Comparison of ENCODE assay signal across 8 mouse cellular contexts in genomic region chr11:103111881-103112551, GRCm38 (mm10). TPM values are rescaled to one million over a fixed set of nuclear protein-coding genes. Genes with fewer than 3 reads are reported as not detected.
DNase-seq lines count a peak whose midpoint lies in the region; ATAC-seq and TF ChIP-seq lines count a peak whose summit lies in the region.

No protein-coding gene starts in this region.

- in situ Hi-C loops in ES-E14 (cut with MboI; ENCODE audit: low sequenced_read_pairs in 2 of 2, unreplicated experiment in 2 of 2), result no loop called here

- H3K9ac ChIP-seq in ES-E14 (ENCODE audit: insufficient read depth, low read depth, low read length, poor library complexity, severe bottlenecking), result peak overlapping the region; percentile 71
- H3K9ac ChIP-seq in forebrain, embryonic 16.5 days (replicated peaks; ENCODE audit: low read depth, low read length), result peak overlapping the region; percentile 43
- H3K9ac ChIP-seq in limb, embryonic 13.5 days, result peak overlapping the region; percentile 70
- H3K9ac ChIP-seq in midbrain, embryonic 15.5 days, result peak overlapping the region; percentile 14; the same call in 1 of the 2 replicates

- H3K27ac ChIP-seq in ES-E14 (ENCODE audit: insufficient read depth, low read depth, low read length, poor library complexity, severe bottlenecking), result peak overlapping the region; percentile 82
- H3K27ac ChIP-seq in forebrain, embryonic 16.5 days (ENCODE audit: low read length), result no peak overlapping the region
- peak overlapping the region; percentile 78 for H3K27ac ChIP-seq in hindbrain, embryonic 10.5 days
- H3K27ac ChIP-seq in limb, embryonic 13.5 days, result peak overlapping the region; percentile 58
- H3K27ac ChIP-seq in midbrain, embryonic 15.5 days, result no peak overlapping the region

- H3K36me3 ChIP-seq in ES-E14 (ENCODE audit: control insufficient read depth, insufficient read depth, low read length, poor library complexity, severe bottlenecking), result no peaks in the 10 kb centered on the region
- H3K36me3 ChIP-seq in forebrain, embryonic 16.5 days (ENCODE audit: control insufficient read depth, insufficient read depth), result no peaks in the 10 kb centered on the region
- no peaks in the 10 kb centered on the region for H3K36me3 ChIP-seq in hindbrain, embryonic 10.5 days
- H3K36me3 ChIP-seq in limb, embryonic 13.5 days, result no peaks in the 10 kb centered on the region
- no peaks in the 10 kb centered on the region for H3K36me3 ChIP-seq in midbrain, embryonic 15.5 days (replicated peaks)

- H3K27me3 ChIP-seq in forebrain, embryonic 16.5 days (replicated peaks; ENCODE audit: control insufficient read depth, insufficient read depth, low read length), result peaks cover 17% of the 10 kb centered on the region
- peaks cover 41% of the 10 kb centered on the region for H3K27me3 ChIP-seq in hindbrain, embryonic 10.5 days (ENCODE audit: insufficient read depth, poor library complexity, severe bottlenecking)
- H3K27me3 ChIP-seq in limb, embryonic 13.5 days, result 0 out of 2 replicates have a peak, but pooled peaks cover 6% of the 10 kb centered on the region
- H3K27me3 ChIP-seq in midbrain, embryonic 15.5 days (replicated peaks), result peaks cover 32% of the 10 kb centered on the region

- no peak for DNase-seq in ES-E14 (ENCODE audit: low read depth, low spot score)
- DNase-seq in adrenal gland, postnatal 4 days (ENCODE audit: low spot score in 2 of 2), result peak; percentile 41 to 53
- DNase-seq in hindbrain, embryonic 10.5 days (ENCODE audit: low spot score), result peak; percentile 55

- ATAC-seq in forebrain, embryonic 16.5 days, result no peak
- no peak for ATAC-seq in limb, embryonic 13.5 days (ENCODE audit: low FRiP score, low read depth)
- no peak for ATAC-seq in midbrain, embryonic 15.5 days (replicated peaks)
- ATAC-seq in activated CD4-positive, CD25-positive, alpha-beta regulatory T cell, adult 4 months, result no peak
- no peak for ATAC-seq in monocyte, adult 5-6 weeks (replicated peaks; ENCODE audit: insufficient number of reproducible peaks, low FRiP score, low TSS enrichment, poor library complexity, severe bottlenecking)

- H3K4me2 ChIP-seq in forebrain, embryonic 16.5 days (ENCODE audit: low read length), result peak overlapping the region; percentile 51
- H3K4me2 ChIP-seq in limb, embryonic 13.5 days (replicated peaks), result peak overlapping the region; percentile 81
- H3K4me2 ChIP-seq in midbrain, embryonic 15.5 days, result peak overlapping the region; percentile 49

- peak overlapping the region; percentile 52 to 59 for H3K4me3 ChIP-seq in ES-E14 (ENCODE audit: insufficient read depth in 1 of 2, low read depth in 1 of 2, low read length in 2 of 2, poor library complexity in 1 of 2, severe bottlenecking in 1 of 2)
- peak overlapping the region; percentile 31 for H3K4me3 ChIP-seq in forebrain, embryonic 16.5 days (replicated peaks; ENCODE audit: low read length)
- peak overlapping the region; percentile 49 for H3K4me3 ChIP-seq in hindbrain, embryonic 10.5 days
- peak overlapping the region; percentile 49 for H3K4me3 ChIP-seq in limb, embryonic 13.5 days
- peak overlapping the region; percentile 28 for H3K4me3 ChIP-seq in midbrain, embryonic 15.5 days

- 2% methylated on average over 28 of the region's 28 CpGs for WGBS in forebrain, embryonic 16.5 days
- WGBS in hindbrain, embryonic 10.5 days, result under 1% methylated on average over 28 of the region's 28 CpGs
- 2% methylated on average over 28 of the region's 28 CpGs for WGBS in limb, embryonic 13.5 days
- WGBS in midbrain, embryonic 15.5 days, result 2% methylated on average over 28 of the region's 28 CpGs

- H3K4me1 ChIP-seq in ES-E14 (ENCODE audit: control insufficient read depth in 2 of 2, insufficient read depth in 2 of 2, low read length in 2 of 2, poor library complexity in 1 of 2), result peaks cover 2 to 5% of the 10 kb centered on the region in 2 experiments; a peak in 3 of 4 replicates
- H3K4me1 ChIP-seq in forebrain, embryonic 16.5 days (replicated peaks; ENCODE audit: control insufficient read depth, insufficient read depth, low read length), result peaks cover 23% of the 10 kb centered on the region
- H3K4me1 ChIP-seq in hindbrain, embryonic 10.5 days (replicated peaks), result peaks cover 34% of the 10 kb centered on the region
- H3K4me1 ChIP-seq in limb, embryonic 13.5 days, result peaks cover 29% of the 10 kb centered on the region
- peaks cover 25% of the 10 kb centered on the region for H3K4me1 ChIP-seq in midbrain, embryonic 15.5 days

- H3K9me3 ChIP-seq in ES-E14 (ENCODE audit: control insufficient read depth, insufficient read depth, low read depth, low read length), result no peaks in the 10 kb centered on the region
- H3K9me3 ChIP-seq in forebrain, embryonic 16.5 days (ENCODE audit: control insufficient read depth, low read length), result no peaks in the 10 kb centered on the region
- H3K9me3 ChIP-seq in hindbrain, embryonic 10.5 days, result no peaks in the 10 kb centered on the region
- no peaks in the 10 kb centered on the region for H3K9me3 ChIP-seq in limb, embryonic 13.5 days
- H3K9me3 ChIP-seq in midbrain, embryonic 15.5 days, result no peaks in the 10 kb centered on the region

TF ChIP-seq in ES-E14, 5 proteins besides CTCF, POLR2A, EP300 and RAD21:
- TF ChIP-seq ZNF384 (IDR thresholded peaks at IDR 0.05; ENCODE audit: low read depth, low read length), result no peak
- peak; percentile 26; the same call in 1 of the 2 replicates for TF ChIP-seq HCFC1 (IDR thresholded peaks at IDR 0.05; ENCODE audit: borderline replicate concordance, insufficient read depth, low read length)
- TF ChIP-seq ZC3H11A (IDR thresholded peaks at IDR 0.05; ENCODE audit: borderline replicate concordance, low read depth, low read length), result no peak

RNA-seq across cellular contexts. Expression of gene Hexim1, which starts 4.0 kb away (rescaled TPM):
- 20.0 and 29.1 TPM in 2 replicates for total RNA-seq in ES-E14 (2012; rRNA removed)
- total RNA-seq in adrenal gland, postnatal 4 days (2021), result 10 to 100 TPM; 50.6 to 53.4 TPM
- polyA plus RNA-seq in forebrain, embryonic 16.5 days (2015; fragmentation: Nextera tagmentation; extraction: Ambion mirVana), result 3.5 and 4.1 TPM in 2 replicates
- polyA plus RNA-seq in hindbrain, embryonic 10.5 days (2016; fragmentation: Nextera tagmentation; extraction: Ambion mirVana), result 1.7 and 2.3 TPM in 2 replicates
- 5.1 and 5.6 TPM in 2 replicates for polyA plus RNA-seq in limb, embryonic 13.5 days (2015; fragmentation: Nextera tagmentation; extraction: Ambion mirVana)
- polyA plus RNA-seq in midbrain, embryonic 15.5 days (2015; fragmentation: Nextera tagmentation; extraction: Ambion mirVana), result 3.1 and 3.7 TPM in 2 replicates
- polyA plus RNA-seq in activated CD4-positive, CD25-positive, alpha-beta regulatory T cell, adult 4 months (2017; shearing (Covaris generic)), result 1 to 10 TPM; 3.4 TPM
- 90.9 to 99.4 TPM (median 96.2 TPM) in 3 replicates for total RNA-seq in monocyte, adult 5-6 weeks (2017)

RNA-seq across cellular contexts. Expression of gene Acbd4, which starts 10.5 kb away (rescaled TPM):
- 14.0 and 19.7 TPM in 2 replicates for total RNA-seq in ES-E14 (2012; rRNA removed)
- total RNA-seq in adrenal gland, postnatal 4 days (2021), result 10 to 100 TPM; 58.4 to 64.4 TPM
- polyA plus RNA-seq in forebrain, embryonic 16.5 days (2015; fragmentation: Nextera tagmentation; extraction: Ambion mirVana), result 17.0 and 17.8 TPM in 2 replicates
- 7.7 and 8.3 TPM in 2 replicates for polyA plus RNA-seq in hindbrain, embryonic 10.5 days (2016; fragmentation: Nextera tagmentation; extraction: Ambion mirVana)
- 14.4 and 17.2 TPM in 2 replicates for polyA plus RNA-seq in limb, embryonic 13.5 days (2015; fragmentation: Nextera tagmentation; extraction: Ambion mirVana)
- polyA plus RNA-seq in midbrain, embryonic 15.5 days (2015; fragmentation: Nextera tagmentation; extraction: Ambion mirVana), result 9.7 and 11.1 TPM in 2 replicates
- polyA plus RNA-seq in activated CD4-positive, CD25-positive, alpha-beta regulatory T cell, adult 4 months (2017; shearing (Covaris generic)), result 10 to 100 TPM; 18.4 to 24.0 TPM
- 21.8 to 32.6 TPM (median 28.3 TPM) in 3 replicates for total RNA-seq in monocyte, adult 5-6 weeks (2017)

RNA-seq across cellular contexts. Expression of gene Plcd3, which starts 10.6 kb away (rescaled TPM):
- 8.0 and 13.2 TPM in 2 replicates for total RNA-seq in ES-E14 (2012; rRNA removed)
- 1 to 10 TPM; 8.7 to 8.9 TPM for total RNA-seq in adrenal gland, postnatal 4 days (2021)
- polyA plus RNA-seq in forebrain, embryonic 16.5 days (2015; fragmentation: Nextera tagmentation; extraction: Ambion mirVana), result 2.5 and 2.6 TPM in 2 replicates
- polyA plus RNA-seq in hindbrain, embryonic 10.5 days (2016; fragmentation: Nextera tagmentation; extraction: Ambion mirVana), result 1.6 and 1.9 TPM in 2 replicates
- polyA plus RNA-seq in limb, embryonic 13.5 days (2015; fragmentation: Nextera tagmentation; extraction: Ambion mirVana), result 4.8 and 5.1 TPM in 2 replicates
- 3.0 and 3.8 TPM in 2 replicates for polyA plus RNA-seq in midbrain, embryonic 15.5 days (2015; fragmentation: Nextera tagmentation; extraction: Ambion mirVana)
- polyA plus RNA-seq in activated CD4-positive, CD25-positive, alpha-beta regulatory T cell, adult 4 months (2017; shearing (Covaris generic)), result under 1 TPM in 1 of 2 experiments, not detected in 1; 0.20 TPM
- total RNA-seq in monocyte, adult 5-6 weeks (2017), result 0.97 TPM in 1 of 3 replicates, not detected in the others

RNA-seq across cellular contexts. Expression of gene Hexim2, which starts 20.2 kb away (rescaled TPM):
- 8.5 and 9.7 TPM in 2 replicates for total RNA-seq in ES-E14 (2012; rRNA removed)
- total RNA-seq in adrenal gland, postnatal 4 days (2021), result 10 to 100 TPM; 10.4 to 11.8 TPM
- 19.9 and 25.9 TPM in 2 replicates for polyA plus RNA-seq in forebrain, embryonic 16.5 days (2015; fragmentation: Nextera tagmentation; extraction: Ambion mirVana)
- 7.7 and 8.9 TPM in 2 replicates for polyA plus RNA-seq in hindbrain, embryonic 10.5 days (2016; fragmentation: Nextera tagmentation; extraction: Ambion mirVana)
- 12.8 and 13.8 TPM in 2 replicates for polyA plus RNA-seq in limb, embryonic 13.5 days (2015; fragmentation: Nextera tagmentation; extraction: Ambion mirVana)
- 27.2 and 33.4 TPM in 2 replicates for polyA plus RNA-seq in midbrain, embryonic 15.5 days (2015; fragmentation: Nextera tagmentation; extraction: Ambion mirVana)
- polyA plus RNA-seq in activated CD4-positive, CD25-positive, alpha-beta regulatory T cell, adult 4 months (2017; shearing (Covaris generic)), result 1 to 10 TPM; 2.2 to 3.6 TPM
- total RNA-seq in monocyte, adult 5-6 weeks (2017), result 0.87 to 2.5 TPM in 2 of 3 replicates, not detected in the other

RNA-seq across cellular contexts. Expression of gene Fmnl1, which starts 58.9 kb away (rescaled TPM):
- 0.94 and 1.9 TPM in 2 replicates for total RNA-seq in ES-E14 (2012; rRNA removed)
- total RNA-seq in adrenal gland, postnatal 4 days (2021), result 10 to 100 TPM; 13.4 to 14.2 TPM
- polyA plus RNA-seq in forebrain, embryonic 16.5 days (2015; fragmentation: Nextera tagmentation; extraction: Ambion mirVana), result 2.7 and 6.7 TPM in 2 replicates
- 0.72 and 1.5 TPM in 2 replicates for polyA plus RNA-seq in hindbrain, embryonic 10.5 days (2016; fragmentation: Nextera tagmentation; extraction: Ambion mirVana)
- polyA plus RNA-seq in limb, embryonic 13.5 days (2015; fragmentation: Nextera tagmentation; extraction: Ambion mirVana), result 1.1 and 1.2 TPM in 2 replicates
- 7.0 and 7.5 TPM in 2 replicates for polyA plus RNA-seq in midbrain, embryonic 15.5 days (2015; fragmentation: Nextera tagmentation; extraction: Ambion mirVana)
- 10 to 100 TPM; 60.0 to 62.7 TPM for polyA plus RNA-seq in activated CD4-positive, CD25-positive, alpha-beta regulatory T cell, adult 4 months (2017; shearing (Covaris generic))
- 189 to 455 TPM (median 252 TPM) in 3 replicates for total RNA-seq in monocyte, adult 5-6 weeks (2017)

Comparison
In these comparisons a context has a peak if more than half of its experiments do, and no peak if none do; other contexts are left out.
1. H3K27ac ChIP-seq: peak in ES-E14 (single experiment), hindbrain, embryonic 10.5 days (single experiment) and limb, embryonic 13.5 days (single experiment); none in forebrain, embryonic 16.5 days (single experiment) and midbrain, embryonic 15.5 days (single experiment).
2. H3K9ac ChIP-seq: peak in every context shown above with its lines; median percentile 71 in ES-E14; 70 in limb, embryonic 13.5 days; 43 in forebrain, embryonic 16.5 days; 14 in midbrain, embryonic 15.5 days.
3. Peak in every context shown above with its lines, with median percentiles within 50 percentile points of each other: H3K4me3 ChIP-seq and H3K4me2 ChIP-seq.